Mouse (Mus musculus): ENCODE data around the gene Plcl1. TPM values are rescaled to one million over a fixed set of nuclear protein-coding genes. Genes with fewer than 3 reads are reported as not detected.

Gene Plcl1
- total RNA-seq, 2 experiments from 2014 or later: 0.42 TPM; not detected in 1

GRCm38 (mm10) chr1:55605450-55605849, 199.7 kb downstream of the Plcl1 start:
- no peak for ATAC-seq (replicated peaks; ENCODE audit: poor library complexity)

GRCm38 (mm10) chr1:55605956-55606355, 200.2 kb downstream of the Plcl1 start:
- no peak for ATAC-seq (replicated peaks; ENCODE audit: poor library complexity)

GRCm38 (mm10) chr1:55606405-55606804, 200.7 kb downstream of the Plcl1 start:
- ATAC-seq (replicated peaks; ENCODE audit: poor library complexity): no peak

- 0 out of 2 replicates have a peak, but pooled peaks have one; percentile 48 for ATAC-seq (replicated peaks; ENCODE audit: poor library complexity)
Measured at GRCm38 (mm10) chr1:55612759-55613328, 207.1 kb downstream of the Plcl1 start.

GRCm38 (mm10) chr1:55617857-55618256, 212.1 kb downstream of the Plcl1 start:
- peak; percentile 70 for ATAC-seq (replicated peaks; ENCODE audit: poor library complexity)

GRCm38 (mm10) chr1:55618617-55619286, 213.0 kb downstream of the Plcl1 start:
- ATAC-seq (replicated peaks; ENCODE audit: poor library complexity): peak; percentile 70

GRCm38 (mm10) chr1:55631496-55631895, 225.8 kb downstream of the Plcl1 start:
- no peak for ATAC-seq (replicated peaks; ENCODE audit: poor library complexity)

GRCm38 (mm10) chr1:55632024-55632423, 226.3 kb downstream of the Plcl1 start:
- no peak for ATAC-seq (replicated peaks; ENCODE audit: poor library complexity)

GRCm38 (mm10) chr1:55633326-55633725, 227.6 kb downstream of the Plcl1 start:
- ATAC-seq (replicated peaks; ENCODE audit: poor library complexity): no peak

- ATAC-seq (replicated peaks; ENCODE audit: poor library complexity): no peak
Measured at GRCm38 (mm10) chr1:55659518-55660210, 253.9 kb downstream of the Plcl1 start.

GRCm38 (mm10) chr1:55661381-55661780, 255.7 kb downstream of the Plcl1 start:
- ATAC-seq (replicated peaks; ENCODE audit: poor library complexity): no peak

GRCm38 (mm10) chr1:55665137-55665827, 259.6 kb downstream of the Plcl1 start:
- no peak for ATAC-seq (replicated peaks; ENCODE audit: poor library complexity)

GRCm38 (mm10) chr1:55665828-55666673, 260.3 kb downstream of the Plcl1 start:
- ATAC-seq (replicated peaks; ENCODE audit: poor library complexity): 0 out of 2 replicates have a peak, but pooled peaks have one; percentile 17

GRCm38 (mm10) chr1:55666798-55667197, 261.1 kb downstream of the Plcl1 start:
- ATAC-seq (replicated peaks; ENCODE audit: poor library complexity): no peak

GRCm38 (mm10) chr1:55668622-55669237, 263.0 kb downstream of the Plcl1 start:
- no peak for ATAC-seq (replicated peaks; ENCODE audit: poor library complexity)

- ATAC-seq (replicated peaks; ENCODE audit: poor library complexity): no peak
Measured at GRCm38 (mm10) chr1:55682676-55683075, 277.0 kb downstream of the Plcl1 start.

GRCm38 (mm10) chr1:55686261-55686660, 280.5 kb downstream of the Plcl1 start:
- ATAC-seq (replicated peaks; ENCODE audit: poor library complexity): no peak

- peak; percentile 77 for ATAC-seq (replicated peaks; ENCODE audit: poor library complexity)
Measured at GRCm38 (mm10) chr1:55693636-55694220, 288.0 kb downstream of the Plcl1 start.

GRCm38 (mm10) chr1:55696206-55696605, 290.5 kb downstream of the Plcl1 start:
- no peak for ATAC-seq (replicated peaks; ENCODE audit: poor library complexity)
